Mouse (Mus musculus): Measurements from ENCODE around the gene Gimap1. TPM values are rescaled to one million over a fixed set of nuclear protein-coding genes. Genes with fewer than 3 reads are reported as not detected.

Gene Gimap1
- total and polyA plus RNA-seq, 3 experiments: not detected

- Histone ChIP-seq H3K36me3 (ENCODE audit: control insufficient read depth in 1 of 2, insufficient read depth in 2 of 2, low read length in 2 of 2) (no peaks in the 10 kb centered on the region), H3K79me2 (ENCODE audit: control insufficient read depth, insufficient read depth, low read length, poor library complexity) (no peaks in the 10 kb centered on the region), H3K9ac (ENCODE audit: control insufficient read depth, low read depth, low read length, poor library complexity, severe bottlenecking) (no peak overlapping the region), H3K4me3 (ENCODE audit: control insufficient read depth in 1 of 2, insufficient read depth in 1 of 2, low read depth in 2 of 2, low read length in 2 of 2) (no peak overlapping the region), H3K4me1 (ENCODE audit: control insufficient read depth in 1 of 2, insufficient read depth in 2 of 2, low read length in 2 of 2) (no peaks in the 10 kb centered on the region), H3K27ac (ENCODE audit: control insufficient read depth, low read depth, low read length) (no peak overlapping the region), H3K27me3 (ENCODE audit: control insufficient read depth in 1 of 2, insufficient read depth in 2 of 2, low read length in 2 of 2) (peaks cover 0 to 2% of the 10 kb centered on the region in 2 experiments; a peak in 1 of 4 replicates), H3K9me3 (replicated peaks; ENCODE audit: insufficient read depth, low read length) (no peaks in the 10 kb centered on the region)
- no peak for TF ChIP-seq ZC3H11A (IDR thresholded peaks at IDR 0.05; ENCODE audit: low read depth, low read length)
- TF ChIP-seq E2F4 (IDR thresholded peaks at IDR 0.05; ENCODE audit: borderline replicate concordance, low read depth, low read length): no peak
- TF ChIP-seq MEF2A (IDR thresholded peaks at IDR 0.05; ENCODE audit: extremely low read depth, insufficient replicate concordance, low read depth, low read length, poor library complexity, severe bottlenecking): no peak
- no peak for TF ChIP-seq SIN3A (IDR thresholded peaks at IDR 0.05; ENCODE audit: low read length)
- no peak for DNase-seq (ENCODE audit: low read depth, low spot score)
These were observed 32.7 kb upstream of the Gimap1 start for GRCm38 (mm10) chr6:48706130-48706529.

DNA sequence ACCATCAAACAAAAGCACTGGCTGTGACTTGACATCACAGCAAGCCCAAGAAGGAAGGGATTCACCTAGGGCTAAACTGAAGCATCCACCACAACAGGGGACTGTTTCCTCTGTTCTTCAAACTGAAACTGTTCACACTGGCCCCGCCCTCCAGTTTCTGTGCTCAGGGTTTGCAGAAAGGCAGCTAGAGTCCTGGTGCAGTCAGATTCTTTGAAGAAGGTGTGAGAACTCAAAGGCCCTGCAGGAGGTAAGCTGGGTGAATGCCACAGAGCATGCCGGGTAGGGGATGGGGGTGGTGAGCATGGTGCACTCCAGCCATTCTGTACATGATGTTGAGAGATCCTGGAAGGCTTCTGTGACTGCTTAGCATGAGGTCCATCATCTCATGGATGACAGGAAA, 20.4 kb upstream of the Gimap1 start, which contains the start of the genes Gm28053 and Gimap7:
Gene Gm28053, plus strand, starts transcription at position 153 of the 400 bp plus-strand sequence.
Gene Gimap7, plus strand, starts transcription at position 167 of the 400 bp plus-strand sequence.
- no peaks in the 10 kb centered on the region for H3K79me2 ChIP-seq (ENCODE audit: control insufficient read depth, insufficient read depth, low read length, poor library complexity)

DNA sequence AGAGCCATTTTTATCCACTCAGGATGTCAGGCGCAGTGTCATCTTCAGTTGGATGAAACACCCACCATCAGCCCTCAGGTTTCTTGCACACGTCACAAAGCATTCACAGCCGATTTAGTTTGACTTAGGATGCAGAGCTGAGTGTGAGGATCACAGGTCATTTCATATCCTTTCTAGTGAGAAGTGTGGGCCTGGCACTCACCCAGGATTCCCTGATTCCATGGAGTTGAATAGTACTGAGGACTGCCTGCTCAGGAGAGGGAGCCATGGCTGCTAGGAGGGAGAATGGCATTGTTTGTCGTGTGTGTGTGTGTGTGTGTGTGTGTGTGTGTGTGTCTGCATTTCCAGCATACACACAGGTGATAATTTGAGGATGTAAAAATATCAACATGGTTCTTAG, 18.5 kb upstream of the Gimap1 start:
- Histone ChIP-seq H3K4me1 (ENCODE audit: control insufficient read depth in 1 of 2, insufficient read depth in 2 of 2, low read length in 2 of 2) (no peaks in the 10 kb centered on the region), H3K9ac (ENCODE audit: control insufficient read depth, low read depth, low read length, poor library complexity, severe bottlenecking) (no peak overlapping the region), H3K79me2 (ENCODE audit: control insufficient read depth, insufficient read depth, low read length, poor library complexity) (no peaks in the 10 kb centered on the region), H3K27ac (ENCODE audit: control insufficient read depth, low read depth, low read length) (no peak overlapping the region), H3K9me3 (replicated peaks; ENCODE audit: insufficient read depth, low read length) (no peaks in the 10 kb centered on the region), H3K4me3 (ENCODE audit: control insufficient read depth in 1 of 2, insufficient read depth in 1 of 2, low read depth in 2 of 2, low read length in 2 of 2) (no peak overlapping the region), H3K27me3 (ENCODE audit: control insufficient read depth in 1 of 2, insufficient read depth in 2 of 2, low read length in 2 of 2) (no peaks in the 10 kb centered on the region), H3K36me3 (ENCODE audit: control insufficient read depth in 1 of 2, insufficient read depth in 2 of 2, low read length in 2 of 2) (no peaks in the 10 kb centered on the region)
- TF ChIP-seq USF2 (IDR thresholded peaks at IDR 0.05; ENCODE audit: borderline replicate concordance in 1 of 2, insufficient read depth in 1 of 2, low read depth in 1 of 2, low read length in 2 of 2): no peak
- no peak for TF ChIP-seq EP300 (IDR thresholded peaks at IDR 0.05; ENCODE audit: low read depth in 1 of 2, low read length in 2 of 2)
- TF ChIP-seq CHD1 (IDR thresholded peaks at IDR 0.05; ENCODE audit: low read depth, low read length): no peak
- TF ChIP-seq ELF1 (IDR thresholded peaks at IDR 0.05; ENCODE audit: low read depth, low read length): no peak
- TF ChIP-seq MYC (IDR thresholded peaks at IDR 0.05; ENCODE audit: low read depth, low read length): no peak
- TF ChIP-seq MXI1 (IDR thresholded peaks at IDR 0.05; ENCODE audit: low read depth, low read length): no peak
- no peak for DNase-seq (ENCODE audit: low read depth, low spot score)

More for the DNA sequence above, 20.4 kb upstream of the Gimap1 start, which contains the start of the genes Gm28053 and Gimap7:
- H3K9ac ChIP-seq (ENCODE audit: control insufficient read depth, low read depth, low read length, poor library complexity, severe bottlenecking): no peak within 1 kb of the TSS
- DNase-seq (ENCODE audit: low read depth, low spot score): no peak
- H3K4me3 ChIP-seq (ENCODE audit: control insufficient read depth in 1 of 2, insufficient read depth in 1 of 2, low read depth in 2 of 2, low read length in 2 of 2): no peak within 1 kb of the TSS
- H3K27ac ChIP-seq (ENCODE audit: control insufficient read depth, low read depth, low read length): no peak within 1 kb of the TSS
- H3K9me3 ChIP-seq (replicated peaks; ENCODE audit: insufficient read depth, low read length): no peaks in the 10 kb centered on the region
- no peaks in the 10 kb centered on the region for H3K27me3 ChIP-seq (ENCODE audit: control insufficient read depth in 1 of 2, insufficient read depth in 2 of 2, low read length in 2 of 2)
- H3K36me3 ChIP-seq (ENCODE audit: control insufficient read depth in 1 of 2, insufficient read depth in 2 of 2, low read length in 2 of 2): no peaks in the 10 kb centered on the region
- TF ChIP-seq POLR2AphosphoS5 (IDR thresholded peaks at IDR 0.05; ENCODE audit: borderline replicate concordance, low read depth, low read length) (no peak), ETS1 (IDR thresholded peaks at IDR 0.05; ENCODE audit: low read depth, low read length) (no peak), E2F4 (IDR thresholded peaks at IDR 0.05; ENCODE audit: borderline replicate concordance, low read depth, low read length) (no peak), MYC (IDR thresholded peaks at IDR 0.05; ENCODE audit: low read depth, low read length) (no peak), MEF2A (IDR thresholded peaks at IDR 0.05; ENCODE audit: extremely low read depth, insufficient replicate concordance, low read depth, low read length, poor library complexity, severe bottlenecking) (no peak), NRF1 (IDR thresholded peaks at IDR 0.05; ENCODE audit: insufficient read depth, low read depth, low read length, poor library complexity, severe bottlenecking) (no peak), JUND (IDR thresholded peaks at IDR 0.05; ENCODE audit: low read depth, low read length) (no peak), TAL1 (IDR thresholded peaks at IDR 0.05; ENCODE audit: low read length) (no peak), SMC3 (IDR thresholded peaks at IDR 0.05; ENCODE audit: low read depth, low read length) (no peak)
- H3K4me1 ChIP-seq (ENCODE audit: control insufficient read depth in 1 of 2, insufficient read depth in 2 of 2, low read length in 2 of 2): no peaks in the 10 kb centered on the region
